Mouse (Mus musculus): ENCODE data around the gene Gdap1l1. TPM values are rescaled to one million over a fixed set of nuclear protein-coding genes. Genes with fewer than 3 reads are reported as not detected.

Gdap1l1 gene
- total RNA-seq, 1 experiment from 2014 or later: 3.7 TPM

Other genes starting within 250 kb of the Gdap1l1 start
- 2.7 and 3.0 TPM in 2 replicates for gene Tox2, start 235.4 kb upstream of the Gdap1l1 start, total RNA-seq (2021)
- 2.7 and 2.8 TPM in 2 replicates for gene Jph2, start 40.5 kb upstream of the Gdap1l1 start, total RNA-seq (2021)
- gene Oser1, start 13.8 kb upstream of the Gdap1l1 start, total RNA-seq (2021): 34.2 and 36.7 TPM in 2 replicates
- gene Fitm2, start 34.2 kb downstream of the Gdap1l1 start, total RNA-seq (2021): 61.2 and 74.5 TPM in 2 replicates
- not detected in 2 replicates for gene R3hdml, start 53.8 kb downstream of the Gdap1l1 start, total RNA-seq (2021)
- 2.4 TPM in 1 of 2 replicates, not detected in the other for gene Hnf4a, start 68.3 kb downstream of the Gdap1l1 start, total RNA-seq (2021)
- gene Ttpal, start 163.8 kb downstream of the Gdap1l1 start, total RNA-seq (2021): 29.4 and 30.0 TPM in 2 replicates
- gene Serinc3, start 206.7 kb downstream of the Gdap1l1 start, total RNA-seq (2021): 482 and 571 TPM in 2 replicates
- 42.5 and 47.7 TPM in 2 replicates for gene Pkig, start 219.9 kb downstream of the Gdap1l1 start, total RNA-seq (2021)